Comparison of ENCODE assay signal across 11 mouse cellular contexts in genomic region chr2:114784191-114784590, GRCm38 (mm10).
A peak's percentile ranks its signal among the peaks of the same experiment; 100 is the strongest.
DNase-seq lines count a peak whose midpoint lies in the region; ATAC-seq and TF ChIP-seq lines count a peak whose summit lies in the region.
"Had no signal": no experiment of that assay in that cellular context is flagged by ENCODE, and none has a peak within 500 bp of the region (broad histone marks: within the 10 kb centered on the region; RNA-seq: fewer than 3 reads in every experiment).

No protein-coding gene starts in this region.

- H3K27ac ChIP-seq in forebrain, embryonic 15.5 days (replicated peaks): peak overlapping the region; percentile 50
- no peak overlapping the region for H3K27ac ChIP-seq in forebrain, embryonic 11.5 days (ENCODE audit: low read depth, low read length)
- H3K27ac ChIP-seq in midbrain, embryonic 14.5 days (replicated peaks; ENCODE audit: low read depth, low read length): no peak overlapping the region
- H3K27ac ChIP-seq in midbrain, embryonic 11.5 days (ENCODE audit: low read depth, low read length): no peak overlapping the region
- H3K27ac ChIP-seq in forebrain, postnatal 0 days (ENCODE audit: low read depth, low read length): 0 out of 2 replicates have a peak overlapping the region, but pooled peaks have one; percentile 10
- no peak overlapping the region for H3K27ac ChIP-seq in neural tube, embryonic 14.5 days (ENCODE audit: low read depth, low read length)
- no peak overlapping the region for H3K27ac ChIP-seq in liver, embryonic 11.5 days (ENCODE audit: low read depth, low read length)

- H3K4me2 ChIP-seq in forebrain, embryonic 15.5 days (replicated peaks): no peak overlapping the region
- no peak overlapping the region for H3K4me2 ChIP-seq in forebrain, embryonic 11.5 days (ENCODE audit: low read depth, low read length, severe bottlenecking)
- no peak overlapping the region for H3K4me2 ChIP-seq in midbrain, embryonic 14.5 days (ENCODE audit: low read length)
- no peak overlapping the region for H3K4me2 ChIP-seq in midbrain, embryonic 11.5 days
- no peak overlapping the region for H3K4me2 ChIP-seq in forebrain, postnatal 0 days (ENCODE audit: low read depth)
- H3K4me2 ChIP-seq in neural tube, embryonic 14.5 days (ENCODE audit: low read depth, low read length): no peak overlapping the region
- H3K4me2 ChIP-seq in liver, embryonic 11.5 days: no peak overlapping the region

- TF ChIP-seq CTCF in forebrain, postnatal 0 days (IDR thresholded peaks at IDR 0.05; ENCODE audit: low read depth): no peak

- H3K36me3 ChIP-seq in forebrain, embryonic 15.5 days: no peaks in the 10 kb centered on the region
- no peaks in the 10 kb centered on the region for H3K36me3 ChIP-seq in forebrain, embryonic 11.5 days (ENCODE audit: control insufficient read depth, insufficient read depth, low read length)
- H3K36me3 ChIP-seq in midbrain, embryonic 14.5 days (ENCODE audit: control insufficient read depth, insufficient read depth, low read length): no peaks in the 10 kb centered on the region
- no peaks in the 10 kb centered on the region for H3K36me3 ChIP-seq in midbrain, embryonic 11.5 days (ENCODE audit: control insufficient read depth, insufficient read depth, low read length)
- H3K36me3 ChIP-seq in forebrain, postnatal 0 days (ENCODE audit: insufficient read depth): no peaks in the 10 kb centered on the region
- no peaks in the 10 kb centered on the region for H3K36me3 ChIP-seq in neural tube, embryonic 14.5 days (ENCODE audit: control insufficient read depth, insufficient read depth, low read length)
- H3K36me3 ChIP-seq in liver, embryonic 11.5 days (ENCODE audit: control insufficient read depth, insufficient read depth, low read length): no peaks in the 10 kb centered on the region

- no peak overlapping the region for H3K9ac ChIP-seq in forebrain, embryonic 15.5 days (replicated peaks)
- no peak overlapping the region for H3K9ac ChIP-seq in forebrain, embryonic 11.5 days (ENCODE audit: low read length)
- no peak overlapping the region for H3K9ac ChIP-seq in midbrain, embryonic 14.5 days (replicated peaks; ENCODE audit: low read length)
- H3K9ac ChIP-seq in midbrain, embryonic 11.5 days (ENCODE audit: low read length): no peak overlapping the region
- H3K9ac ChIP-seq in forebrain, postnatal 0 days: no peak overlapping the region
- H3K9ac ChIP-seq in neural tube, embryonic 14.5 days (replicated peaks; ENCODE audit: low read depth, low read length): no peak overlapping the region
- no peak overlapping the region for H3K9ac ChIP-seq in liver, embryonic 11.5 days (ENCODE audit: low read depth, low read length)

- no peak for DNase-seq in forebrain, embryonic 11.5 days (ENCODE audit: low spot score)
- DNase-seq in midbrain, embryonic 14.5 days: peak; percentile 45
- no peak for DNase-seq in midbrain, embryonic 11.5 days (ENCODE audit: low spot score, missing footprints)
- DNase-seq in forebrain, postnatal 0 days: peak; percentile 50
- no peak for DNase-seq in layer of hippocampus, postnatal 14 days (ENCODE audit: low spot score in 2 of 2)
- no peak for DNase-seq in liver, embryonic 11.5 days (ENCODE audit: low spot score)
- DNase-seq: kidney, adult 8-10 months; right cerebral cortex, postnatal 25 days had no signal

- no peaks in the 10 kb centered on the region for H3K9me3 ChIP-seq in forebrain, embryonic 15.5 days
- H3K9me3 ChIP-seq in forebrain, embryonic 11.5 days (ENCODE audit: control insufficient read depth, low read length): no peaks in the 10 kb centered on the region
- H3K9me3 ChIP-seq in midbrain, embryonic 14.5 days (ENCODE audit: control insufficient read depth, low read length): no peaks in the 10 kb centered on the region
- H3K9me3 ChIP-seq in midbrain, embryonic 11.5 days (ENCODE audit: control insufficient read depth, low read length): no peaks in the 10 kb centered on the region
- H3K9me3 ChIP-seq in forebrain, postnatal 0 days (ENCODE audit: low read length): no peaks in the 10 kb centered on the region
- H3K9me3 ChIP-seq in neural tube, embryonic 14.5 days (ENCODE audit: control insufficient read depth, low read length): no peaks in the 10 kb centered on the region
- H3K9me3 ChIP-seq in liver, embryonic 11.5 days (ENCODE audit: control insufficient read depth, low read length): no peaks in the 10 kb centered on the region

- ATAC-seq in forebrain, embryonic 15.5 days (replicated peaks): peak; percentile 91
- no peak for ATAC-seq in forebrain, embryonic 11.5 days (replicated peaks; ENCODE audit: low FRiP score)
- no peak; the same call in 1 of the 2 replicates for ATAC-seq in midbrain, embryonic 14.5 days (ENCODE audit: low FRiP score, low TSS enrichment)
- no peak for ATAC-seq in midbrain, embryonic 11.5 days (ENCODE audit: low FRiP score)
- peak; percentile 88 for ATAC-seq in forebrain, postnatal 0 days
- peak; percentile 77; the same call in 1 of the 2 replicates for ATAC-seq in neural tube, embryonic 14.5 days (ENCODE audit: low read depth)
- no peak for ATAC-seq in liver, embryonic 11.5 days (replicated peaks; ENCODE audit: low FRiP score)
- ATAC-seq: lung, postnatal 0 days had no signal

- H3K4me1 ChIP-seq in forebrain, embryonic 15.5 days: peaks cover 12% of the 10 kb centered on the region
- no peaks in the 10 kb centered on the region for H3K4me1 ChIP-seq in forebrain, embryonic 11.5 days (replicated peaks; ENCODE audit: control insufficient read depth, insufficient read depth, low read length)
- H3K4me1 ChIP-seq in midbrain, embryonic 14.5 days (ENCODE audit: control insufficient read depth, insufficient read depth, low read length): no peaks in the 10 kb centered on the region
- H3K4me1 ChIP-seq in midbrain, embryonic 11.5 days (ENCODE audit: control insufficient read depth, insufficient read depth, low read length): no peaks in the 10 kb centered on the region; the same call in 1 of the 2 replicates
- H3K4me1 ChIP-seq in forebrain, postnatal 0 days (ENCODE audit: insufficient read depth): no peaks in the 10 kb centered on the region; the same call in 1 of the 2 replicates
- H3K4me1 ChIP-seq in neural tube, embryonic 14.5 days (ENCODE audit: control insufficient read depth, insufficient read depth, low read length): peaks cover 3% of the 10 kb centered on the region; the same call in 1 of the 2 replicates
- no peaks in the 10 kb centered on the region for H3K4me1 ChIP-seq in liver, embryonic 11.5 days (replicated peaks; ENCODE audit: control insufficient read depth, insufficient read depth, low read length)

- H3K27me3 ChIP-seq in forebrain, embryonic 15.5 days: no peaks in the 10 kb centered on the region
- H3K27me3 ChIP-seq in forebrain, embryonic 11.5 days (ENCODE audit: control insufficient read depth, insufficient read depth, low read length): no peaks in the 10 kb centered on the region
- no peaks in the 10 kb centered on the region for H3K27me3 ChIP-seq in midbrain, embryonic 14.5 days (ENCODE audit: control insufficient read depth, insufficient read depth, low read length)
- H3K27me3 ChIP-seq in midbrain, embryonic 11.5 days (ENCODE audit: control insufficient read depth, insufficient read depth, low read length): no peaks in the 10 kb centered on the region
- H3K27me3 ChIP-seq in forebrain, postnatal 0 days (ENCODE audit: insufficient read depth, low read length): no peaks in the 10 kb centered on the region
- H3K27me3 ChIP-seq in neural tube, embryonic 14.5 days (ENCODE audit: control insufficient read depth, insufficient read depth, low read length): no peaks in the 10 kb centered on the region
- H3K27me3 ChIP-seq in liver, embryonic 11.5 days (replicated peaks; ENCODE audit: control insufficient read depth, insufficient read depth, low read length): no peaks in the 10 kb centered on the region

- H3K4me3 ChIP-seq in forebrain, embryonic 15.5 days: no peak overlapping the region
- H3K4me3 ChIP-seq in forebrain, embryonic 11.5 days (ENCODE audit: low read depth, low read length): no peak overlapping the region
- H3K4me3 ChIP-seq in midbrain, embryonic 14.5 days (replicated peaks; ENCODE audit: low read depth, low read length): no peak overlapping the region
- H3K4me3 ChIP-seq in midbrain, embryonic 11.5 days (ENCODE audit: low read depth, low read length): no peak overlapping the region
- H3K4me3 ChIP-seq in forebrain, postnatal 0 days (ENCODE audit: low read depth, low read length): no peak overlapping the region
- no peak overlapping the region for H3K4me3 ChIP-seq in neural tube, embryonic 14.5 days (ENCODE audit: low read depth, low read length)
- H3K4me3 ChIP-seq in liver, embryonic 11.5 days (ENCODE audit: low read depth, low read length): no peak overlapping the region

Comparison
In these comparisons a context has a peak if more than half of its experiments do, and no peak if none do; other contexts are left out.
1. ATAC-seq: peak in forebrain, embryonic 15.5 days (single experiment), forebrain, postnatal 0 days (single experiment) and neural tube, embryonic 14.5 days (single experiment); none in forebrain, embryonic 11.5 days (single experiment), midbrain, embryonic 14.5 days (single experiment), midbrain, embryonic 11.5 days (single experiment) and liver, embryonic 11.5 days (single experiment).
2. H3K27ac ChIP-seq: peak in forebrain, embryonic 15.5 days (single experiment) and forebrain, postnatal 0 days (single experiment); none in forebrain, embryonic 11.5 days (single experiment), midbrain, embryonic 14.5 days (single experiment), midbrain, embryonic 11.5 days (single experiment), neural tube, embryonic 14.5 days (single experiment) and liver, embryonic 11.5 days (single experiment).
3. DNase-seq: peak in midbrain, embryonic 14.5 days (single experiment) and forebrain, postnatal 0 days (single experiment); none in forebrain, embryonic 11.5 days (single experiment), midbrain, embryonic 11.5 days (single experiment), layer of hippocampus, postnatal 14 days (0 of 2) and liver, embryonic 11.5 days (single experiment).